Mouse (Mus musculus) hematopoietic stem cell, adult 5-6 weeks (primary cell): ENCODE data around the gene Lenep. TPM values are rescaled to one million over a fixed set of nuclear protein-coding genes. Genes with fewer than 3 reads are reported as not detected.

ENCODE experiments used
- ATAC-seq, 2 experiments: fragments of 125-278 bp in 1 of 2; replicated peaks in 1 of 2; 2 replicates each; pipeline ENCODE4 v1.8.0; 2016 to 2017; ENCODE audit warnings: inconsistent platforms in 2 of 2, mild to moderate bottlenecking in 2 of 2, moderate number of reproducible peaks in 2 of 2, low read depth in 1 of 2, moderate TSS enrichment in 1 of 2; ENCODE audit not compliant: low FRiP score in 2 of 2, poor library complexity in 2 of 2, severe bottlenecking in 2 of 2, insufficient read depth in 1 of 2, low TSS enrichment in 1 of 2
- total RNA-seq: library from RNA; stranded (forward); fragments of 172-1452, 232-1000 nt; gene quantifications from 2 replicates; pipeline ENCODE4 v1.2.3, GENCODE M21; 2017

Lenep gene
- total RNA-seq, 1 experiment from 2014 or later = 0.15 TPM

DNA sequence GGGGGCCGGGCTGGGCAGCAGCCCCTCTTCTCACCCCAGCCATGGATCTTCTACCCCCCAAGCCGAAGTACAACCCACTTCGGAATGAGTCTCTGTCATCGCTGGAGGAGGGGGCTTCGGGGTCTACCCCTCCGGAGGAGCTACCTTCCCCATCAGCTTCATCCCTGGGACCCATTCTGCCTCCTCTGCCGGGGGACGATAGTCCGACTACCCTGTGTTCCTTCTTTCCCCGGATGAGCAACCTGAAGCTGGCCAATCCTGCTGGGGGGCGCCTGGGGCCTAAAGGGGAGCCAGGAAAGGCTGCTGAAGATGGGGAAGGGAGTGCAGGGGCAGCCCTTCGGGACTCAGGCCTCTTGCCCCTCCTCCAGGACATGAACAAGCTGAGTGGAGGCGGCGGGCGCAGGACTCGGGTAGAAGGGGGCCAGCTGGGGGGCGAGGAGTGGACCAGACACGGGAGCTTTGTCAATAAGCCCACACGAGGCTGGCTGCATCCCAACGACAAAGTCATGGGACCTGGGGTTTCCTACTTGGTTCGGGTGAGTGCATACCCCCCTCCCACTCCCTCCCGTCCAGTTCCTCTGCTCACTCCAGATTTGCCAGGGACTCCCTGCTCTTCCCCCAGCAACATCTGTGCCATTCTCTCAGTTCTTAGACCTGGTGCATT, 19.3 kb upstream of the Lenep start:
- no peak for ATAC-seq

DNA sequence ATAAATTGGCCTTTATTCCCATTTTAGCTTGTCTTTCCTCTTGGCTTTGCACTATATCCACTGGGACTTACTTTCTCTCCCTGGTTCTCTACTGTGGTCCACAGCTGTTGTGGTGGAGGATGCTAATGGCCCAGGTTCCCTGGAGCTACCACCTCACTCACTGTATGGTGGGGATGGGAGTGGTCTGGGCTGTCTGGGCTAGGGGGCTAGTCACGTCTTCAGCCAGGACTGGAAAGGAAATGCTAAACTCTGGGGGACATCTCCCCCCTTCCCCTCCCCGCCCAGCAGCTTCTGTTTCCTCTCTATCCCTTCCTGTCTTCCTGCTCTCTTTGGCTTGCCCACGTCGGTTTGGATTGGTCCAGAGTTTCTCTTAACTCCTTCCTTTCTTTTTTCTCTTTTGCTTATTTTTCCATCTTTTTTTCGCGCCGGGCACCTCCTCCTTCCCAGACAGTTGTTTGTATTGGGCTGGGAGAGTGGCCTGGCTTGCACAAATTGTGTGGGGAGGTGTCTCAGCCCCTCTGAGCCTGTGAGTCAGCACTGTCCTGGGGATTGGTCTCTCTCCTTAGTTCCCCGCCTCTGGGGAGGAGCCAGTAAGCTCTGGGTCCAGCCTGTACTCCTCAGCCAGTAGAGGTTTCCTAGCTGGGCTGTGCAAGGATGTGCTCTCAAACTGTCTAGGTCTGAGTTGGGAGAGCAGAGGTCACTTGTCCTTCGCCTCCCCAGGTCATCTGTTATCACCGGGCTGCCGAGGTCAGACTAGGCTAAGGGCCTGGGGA, 18.6 kb upstream of the Lenep start:
- peak; percentile 21 to 29; a peak in 2 of 4 replicates for ATAC-seq

DNA sequence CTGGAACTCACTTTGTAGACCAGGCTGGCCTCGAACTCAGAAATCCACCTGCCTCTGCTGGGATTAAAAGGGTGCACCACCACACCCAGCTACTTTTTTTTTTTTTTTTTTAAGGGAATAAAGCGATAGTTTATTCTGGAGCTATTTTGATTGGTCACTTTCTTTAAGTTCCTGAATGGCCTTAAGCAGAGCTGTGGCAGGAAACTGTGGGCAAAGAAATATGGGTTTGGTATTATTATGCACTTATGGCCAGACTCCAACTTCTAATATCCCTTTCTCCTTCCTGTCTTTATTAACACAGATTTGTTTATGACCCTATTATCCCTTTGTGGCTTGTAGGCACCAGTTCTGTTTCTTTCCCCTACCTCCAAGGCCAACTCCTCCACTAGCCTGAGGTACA, 17.8 kb upstream of the Lenep start:
- no peak for ATAC-seq

DNA sequence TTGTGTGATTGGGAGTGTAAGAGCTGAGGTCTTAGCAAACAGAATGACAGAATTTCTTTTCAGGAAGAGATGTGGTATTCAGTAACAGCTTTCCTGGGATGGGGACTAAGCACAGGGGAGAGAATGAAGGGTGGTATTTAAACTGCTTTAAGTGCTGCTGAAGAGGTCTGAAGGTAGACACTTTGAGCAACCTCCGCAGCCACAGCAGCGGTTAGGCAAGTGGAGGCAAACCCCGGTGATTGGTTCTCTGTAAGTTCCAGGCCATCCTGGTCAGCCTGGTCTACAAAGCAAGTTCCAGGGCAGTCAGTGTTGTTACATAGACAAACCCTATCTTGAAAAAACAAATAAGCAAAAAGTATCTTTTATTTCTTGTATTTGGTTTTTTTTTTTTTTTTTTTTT, 17.4 kb upstream of the Lenep start:
- no peak for ATAC-seq

DNA sequence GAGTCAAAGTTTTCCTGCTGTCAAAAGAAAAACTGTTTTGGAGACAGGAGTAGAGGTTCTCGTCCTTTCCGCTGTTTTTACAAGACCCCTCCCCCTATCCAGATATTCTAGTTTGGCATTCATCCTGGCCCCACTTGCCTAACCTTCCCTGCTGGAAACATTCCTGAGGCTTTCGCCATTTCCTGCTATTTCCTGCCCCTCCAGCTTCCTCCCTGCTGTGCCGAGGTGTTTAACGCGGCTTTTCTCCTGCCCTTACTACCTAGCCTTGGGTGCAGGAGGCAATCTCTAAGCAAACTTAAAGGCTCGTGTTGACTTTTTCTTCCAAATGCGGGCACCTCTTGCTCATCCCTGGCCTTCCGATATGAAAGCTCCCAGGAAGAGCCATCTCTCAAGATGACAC, 17.0 kb upstream of the Lenep start:
- ATAC-seq = no peak

DNA sequence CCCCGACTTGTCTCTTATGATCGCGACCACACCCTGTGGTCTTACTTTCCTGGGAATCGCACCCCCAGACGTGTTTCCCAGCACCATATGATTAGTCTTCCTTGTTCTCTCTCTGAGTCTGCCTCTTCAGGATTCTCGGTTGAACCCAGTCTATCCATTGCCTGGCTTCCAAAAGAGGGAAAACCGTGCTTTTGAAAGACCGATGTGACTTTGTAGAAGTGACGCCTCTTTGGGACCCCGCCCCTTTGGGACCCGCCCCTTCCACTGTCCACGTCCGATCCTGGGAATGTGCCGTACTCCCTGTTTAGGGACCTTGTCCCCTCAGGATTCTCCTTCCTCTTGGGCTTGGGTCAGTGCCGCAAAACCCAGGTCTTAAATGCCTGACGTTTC, 16.3 kb upstream of the Lenep start:
- no peak for ATAC-seq

GRCm38 (mm10) chr3:89418170-89418860, 15.7 kb upstream of the Lenep start, which contains the start of the genes Cks1b and Shc1:
Gene Cks1b, minus strand, starts transcription at chr3:89418383.
Gene Shc1, plus strand, starts transcription at chr3:89418443.
- peak; percentile 90 to 95 for ATAC-seq

GRCm38 (mm10) chr3:89417840-89418169, 15.2 kb upstream of the Lenep start:
- 0 out of 4 replicates have a peak, but pooled peaks have one; percentile 1 to 3 for ATAC-seq

DNA sequence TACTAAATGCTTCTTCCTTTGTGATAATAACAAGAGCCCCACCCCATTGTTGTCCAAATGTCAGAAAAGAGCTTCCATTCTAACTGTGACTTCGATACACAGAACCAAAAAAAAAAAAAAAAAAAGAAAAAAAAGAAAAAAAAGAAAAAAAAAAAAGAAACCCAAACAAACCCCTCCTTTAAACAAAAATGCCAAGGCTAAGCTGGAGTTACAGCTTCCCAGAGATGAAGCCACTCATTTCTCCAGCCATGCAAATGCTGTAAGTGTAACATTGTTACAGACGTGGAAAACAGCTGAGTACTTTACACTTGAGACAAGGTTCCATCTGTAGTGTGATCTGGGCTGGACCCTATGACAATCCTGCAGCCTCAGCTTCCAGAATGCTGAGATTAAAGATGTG, 14.5 kb upstream of the Lenep start:
- ATAC-seq = no peak

GRCm38 (mm10) chr3:89416158-89416557, 13.6 kb upstream of the Lenep start:
- no peak for ATAC-seq

GRCm38 (mm10) chr3:89411490-89412393, 9.1 kb upstream of the Lenep start, which contains the start of gene Flad1:
Gene Flad1, minus strand, starts transcription at chr3:89411870.
- ATAC-seq = peak; percentile 99 to 100

DNA sequence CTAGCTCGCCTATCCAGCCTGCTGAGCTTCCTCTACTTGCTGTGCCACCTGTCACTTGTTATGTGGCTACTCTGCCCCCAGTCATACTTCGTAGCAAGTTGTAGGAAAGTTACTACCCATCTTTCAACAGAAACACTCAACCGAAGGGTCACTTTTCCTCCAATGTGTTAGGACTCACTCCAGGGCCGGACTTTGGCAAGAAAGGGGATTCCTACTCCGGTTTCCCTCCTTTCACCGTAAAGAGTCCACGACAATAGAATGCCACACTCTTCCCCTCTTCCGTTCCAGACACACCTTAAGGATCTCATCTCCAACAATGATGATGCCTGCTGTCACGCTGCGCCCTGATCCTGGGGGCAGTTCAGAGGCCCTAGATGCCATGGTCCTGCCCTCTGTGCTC, 8.3 kb upstream of the Lenep start:
- ATAC-seq = no peak

DNA sequence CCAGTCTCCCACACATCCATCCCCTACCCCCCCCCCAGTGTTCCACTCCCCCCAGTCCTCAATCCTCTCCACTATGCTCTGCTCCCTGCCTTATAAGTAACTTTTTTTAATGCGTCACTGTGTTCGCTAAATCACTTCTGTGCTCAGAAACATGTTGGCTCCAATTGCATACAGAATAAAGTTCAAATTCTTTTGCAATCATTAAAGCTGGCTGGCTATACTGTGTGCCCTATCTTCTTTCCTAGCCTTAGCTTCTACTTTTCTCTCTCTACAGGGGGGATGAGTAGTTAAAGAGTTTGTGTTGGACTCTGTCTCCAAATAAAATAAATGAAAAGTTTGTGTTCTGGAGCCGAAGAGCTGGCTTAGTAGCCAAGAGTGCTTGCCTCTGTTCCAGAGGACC, 7.1 kb upstream of the Lenep start:
- no peak for ATAC-seq

DNA sequence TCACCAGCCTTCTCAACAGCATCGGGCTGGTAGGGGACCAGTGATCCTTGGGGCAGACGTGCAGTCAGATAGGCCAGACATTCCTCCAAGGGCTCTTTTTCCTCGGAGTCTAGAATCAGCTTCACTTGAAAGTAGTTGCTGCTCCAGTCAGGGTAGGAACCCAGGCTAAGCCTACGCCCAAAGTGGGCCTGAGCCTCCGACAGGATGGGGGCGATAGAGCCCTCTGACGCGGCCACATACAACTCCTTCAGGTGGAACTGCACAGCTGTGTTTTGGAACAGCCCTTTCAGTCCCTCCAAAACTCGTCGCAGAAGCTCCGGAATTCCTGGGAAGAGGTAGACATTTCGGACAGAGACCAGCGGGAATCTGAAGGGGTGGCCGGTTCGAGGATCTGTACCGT, 5.9 kb upstream of the Lenep start:
- no peak for ATAC-seq

GRCm38 (mm10) chr3:89406887-89407286, 4.3 kb upstream of the Lenep start:
- ATAC-seq = no peak

DNA sequence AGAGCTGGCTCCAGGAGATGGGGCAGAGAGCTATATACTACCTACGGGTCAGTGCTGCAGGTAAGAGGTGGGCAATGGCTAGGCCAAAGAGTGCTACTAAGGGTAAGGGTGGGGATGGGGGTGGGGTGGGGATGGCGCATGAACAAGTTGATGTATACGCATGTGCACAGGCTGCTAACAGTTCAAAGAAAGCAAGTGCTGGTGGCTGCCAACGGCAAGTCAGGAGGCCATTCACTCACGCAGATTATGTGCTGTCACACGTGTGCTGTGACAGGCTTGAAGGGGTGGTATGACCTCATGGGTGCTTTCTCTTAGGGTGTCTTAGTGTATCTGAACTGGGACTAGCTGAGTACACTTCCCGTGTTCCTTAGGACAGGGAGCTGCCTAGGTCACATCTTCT, 1.3 kb downstream of the Lenep start:
- no peak for ATAC-seq

DNA sequence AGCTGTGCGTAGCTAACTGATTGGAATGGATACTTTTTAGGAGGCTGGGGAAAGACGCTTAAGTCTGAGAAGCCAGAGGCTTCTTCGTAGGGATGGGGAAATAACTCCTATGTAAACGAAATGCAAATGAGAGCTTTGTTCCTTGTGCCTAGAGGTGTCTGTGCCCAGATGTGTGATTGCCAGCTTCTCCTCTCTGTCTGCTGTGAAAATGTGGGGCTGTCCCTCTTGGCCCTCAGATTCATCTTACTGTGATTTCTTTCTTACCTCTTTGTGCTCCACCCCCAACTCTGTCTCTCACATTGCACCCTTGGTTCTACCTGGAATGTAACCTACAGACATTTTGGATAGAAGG, 6.0 kb downstream of the Lenep start:
- ATAC-seq = no peak
